Mouse (Mus musculus) cerebellum, postnatal 14 days (tissue): ENCODE measurements around the gene Atxn2.
A peak's percentile ranks its signal among the peaks of the same experiment; 100 is the strongest.

ENCODE experiments used
- DNase-seq, 2 experiments: peaks; one replicate each; pipeline ENCODE4 v3.0.0; 2021; ENCODE audit warnings: mixed read lengths in 2 of 2

Gene Atxn2

DNA sequence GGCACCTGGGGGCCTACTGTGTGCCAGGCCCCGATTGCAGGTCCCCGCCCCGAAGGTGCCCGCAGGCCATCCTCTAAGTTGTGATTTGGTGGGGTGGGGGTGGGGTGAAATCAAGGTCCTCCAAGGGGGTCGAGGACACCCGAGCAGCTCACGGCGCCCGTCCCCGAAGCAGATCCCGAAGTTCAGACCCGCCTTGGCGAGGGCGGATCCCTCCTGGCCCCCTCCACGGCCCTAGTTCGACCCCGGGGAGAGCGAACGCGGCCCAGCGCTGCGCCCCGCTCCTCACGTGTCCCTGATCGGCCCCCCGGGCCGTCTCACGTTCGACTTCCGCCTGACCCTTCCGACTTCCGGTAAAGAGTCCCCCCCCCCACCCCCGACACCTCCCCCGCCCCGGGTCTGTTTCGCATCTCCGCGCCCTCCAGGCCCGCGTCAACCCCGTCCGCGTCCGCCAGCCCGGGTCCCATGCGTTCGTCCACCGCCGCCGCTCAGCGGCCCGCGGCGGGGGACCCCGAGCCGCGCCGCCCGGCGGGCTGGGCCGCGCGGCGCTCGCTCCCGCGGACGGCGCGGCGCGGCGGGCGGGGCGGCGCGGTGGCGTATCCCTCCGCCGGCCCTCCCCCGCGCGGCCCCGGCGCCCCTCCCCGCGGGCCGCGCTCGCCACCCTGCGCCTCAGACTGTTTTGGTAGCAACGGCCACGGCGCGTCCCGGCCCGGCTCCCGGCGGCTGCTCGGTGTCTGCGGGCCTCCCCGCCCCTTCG, at the start of gene Atxn2:
Gene Atxn2 (plus strand): TSS at position 164 of the 754 bp plus-strand sequence.
- peak; percentile 89 to 90 for DNase-seq

DNA sequence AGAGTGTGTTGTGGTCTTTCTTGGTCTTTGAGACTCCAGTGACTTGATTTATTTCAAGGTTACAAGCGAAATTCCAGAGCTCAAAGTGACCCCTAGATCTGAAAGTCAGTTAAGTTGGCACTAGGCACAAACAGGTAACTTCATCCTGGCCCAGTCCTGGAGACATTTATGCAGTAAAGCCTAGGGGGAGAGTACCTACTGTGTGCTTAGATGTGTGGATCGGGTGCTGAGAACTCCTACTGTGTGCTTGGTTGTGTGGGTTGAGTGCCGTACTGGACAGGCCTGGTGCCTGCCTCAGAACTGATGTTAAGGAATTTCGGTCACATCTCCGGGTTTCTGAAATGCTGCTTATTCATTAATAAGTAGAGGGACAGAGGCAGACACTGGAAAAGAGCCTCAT, 49.6 kb upstream of the Atxn2 start:
- DNase-seq, result no peak

DNA sequence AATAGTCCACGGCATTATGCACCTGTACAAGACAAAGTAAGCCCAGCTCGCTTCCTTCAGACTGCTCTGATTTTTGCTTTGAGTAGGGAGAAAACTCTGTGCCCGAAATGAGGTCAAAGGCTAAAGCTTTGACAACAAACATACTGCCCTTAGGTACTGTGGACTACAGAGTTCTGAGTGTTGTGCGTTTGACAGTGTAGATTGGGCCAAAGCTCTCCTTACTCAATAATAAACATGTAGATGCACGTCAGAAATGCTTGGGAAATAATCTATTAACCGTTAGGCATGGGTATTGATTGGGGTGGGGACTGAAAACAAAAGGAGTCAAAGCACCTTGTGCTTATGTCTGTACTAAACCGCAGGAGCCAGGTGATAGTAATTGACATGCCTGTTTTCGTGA, 47.7 kb upstream of the Atxn2 start:
- DNase-seq, result no peak

DNA sequence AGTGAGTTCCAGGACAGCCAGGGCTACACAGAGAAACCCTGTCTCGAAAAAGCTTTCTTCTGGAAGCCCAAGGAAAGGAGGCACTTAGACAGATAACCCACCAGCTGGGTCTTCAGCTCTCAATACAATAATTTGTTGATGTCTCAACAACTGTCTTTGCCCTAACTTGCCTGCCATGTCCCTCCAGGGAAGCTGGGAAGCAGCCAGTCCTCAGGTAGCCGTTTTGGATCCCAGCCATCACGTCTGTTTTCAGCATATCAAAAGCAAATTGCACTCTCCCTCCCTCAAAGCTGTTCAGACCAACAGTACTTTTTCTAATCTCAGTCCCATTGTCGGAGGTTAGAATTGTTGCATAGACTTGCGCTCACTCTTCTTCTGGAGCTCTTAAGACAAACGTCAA, 47.1 kb upstream of the Atxn2 start:
- DNase-seq, result peak; percentile 44 to 45

DNA sequence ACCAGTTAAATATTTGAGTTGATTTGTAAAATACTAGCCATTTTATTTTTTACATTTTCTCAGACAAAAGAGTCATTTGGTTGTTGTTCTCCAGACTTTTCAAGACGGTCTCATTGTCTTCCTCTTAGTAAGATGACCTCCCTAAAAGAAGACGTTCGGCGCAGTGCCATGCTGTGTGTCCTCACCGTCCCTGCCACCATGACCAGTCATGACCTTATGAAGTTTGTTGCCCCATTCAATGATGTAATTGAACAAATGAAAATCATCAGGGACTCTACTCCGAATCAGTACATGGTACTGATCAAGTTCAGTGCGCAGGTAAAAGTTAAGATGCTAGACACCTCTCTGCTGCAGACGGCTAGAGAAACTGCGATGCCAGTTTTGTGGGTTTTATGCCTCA, 46.2 kb upstream of the Atxn2 start:
- DNase-seq, result no peak

DNA sequence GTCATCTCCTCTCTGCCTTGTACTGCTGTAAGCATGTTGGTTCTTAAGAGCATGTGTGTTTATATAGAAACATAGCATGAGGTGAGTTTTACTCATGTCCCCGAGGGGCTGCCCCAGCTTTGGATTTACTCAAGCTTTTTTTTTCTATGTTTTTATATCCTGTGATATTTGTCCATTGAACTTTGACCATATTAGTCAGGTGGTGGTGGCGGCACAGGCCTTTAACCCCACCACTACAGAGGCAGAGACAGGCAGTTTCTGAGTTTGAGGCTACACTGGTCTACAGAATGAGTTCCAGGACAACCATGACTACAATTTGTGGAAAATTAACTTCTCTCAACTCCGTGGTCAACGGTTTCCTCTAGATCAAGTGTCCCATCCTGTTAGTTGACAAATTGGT, 44.1 kb upstream of the Atxn2 start:
- DNase-seq, result no peak

DNA sequence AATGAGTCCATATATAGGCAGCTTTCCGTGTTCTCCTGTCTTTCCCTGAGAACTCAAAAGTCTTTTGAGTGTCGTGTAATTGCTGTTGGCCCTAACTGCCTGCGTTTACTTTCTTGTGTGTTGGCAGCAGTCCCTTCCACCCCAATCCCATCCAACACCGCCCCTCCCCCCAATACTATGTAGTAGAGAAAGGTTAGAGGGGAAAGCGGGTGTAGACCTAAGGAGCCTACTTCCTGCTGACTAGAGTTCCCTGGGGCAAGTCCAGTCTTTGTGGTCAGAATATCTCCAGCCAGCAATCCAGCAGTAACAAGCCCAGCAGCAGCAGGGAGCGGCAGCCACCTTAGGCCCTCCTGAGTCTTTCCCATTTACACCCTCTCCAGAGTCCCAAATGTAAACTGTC, 42.7 kb upstream of the Atxn2 start:
- no peak for DNase-seq

DNA sequence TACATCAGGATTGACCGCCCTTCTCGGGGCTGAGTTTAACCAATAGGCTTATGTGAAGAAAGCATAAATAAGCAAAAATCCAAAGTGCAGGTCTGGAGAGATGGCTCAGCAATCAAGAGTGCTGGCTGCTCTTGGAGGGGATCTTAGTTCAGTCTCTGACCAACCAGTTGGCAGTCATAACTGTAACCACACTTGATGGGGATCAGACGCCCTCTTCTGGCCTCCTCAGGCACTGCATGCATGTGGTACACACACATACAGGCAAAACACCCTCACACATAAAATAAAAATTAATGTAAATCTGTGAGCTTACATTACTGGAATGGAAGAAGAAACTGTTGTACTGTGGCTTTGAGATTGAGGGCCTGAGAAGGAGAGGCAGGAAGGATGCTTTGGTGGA, 40.7 kb upstream of the Atxn2 start:
- peak in 1 of 2 experiments; percentile 66 for DNase-seq

DNA sequence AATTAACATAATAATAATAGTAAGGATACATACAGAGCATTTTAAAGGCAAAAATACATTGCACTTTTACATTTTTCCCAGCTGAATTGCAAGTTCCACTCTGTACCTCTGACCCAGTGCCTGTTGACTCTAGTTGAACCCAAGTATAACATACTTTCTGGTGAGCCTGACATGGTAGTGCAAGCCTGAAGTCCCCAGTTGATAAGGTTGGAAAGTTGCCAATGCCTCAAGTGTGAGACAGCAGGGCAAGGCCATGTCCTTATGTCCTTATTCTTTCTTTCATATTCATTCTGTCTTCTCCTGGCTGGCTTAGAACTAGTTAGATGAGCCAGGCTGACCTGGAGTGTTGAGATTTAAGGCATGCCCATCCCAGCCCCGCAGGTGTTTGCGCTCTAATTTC, 28.9 kb upstream of the Atxn2 start:
- DNase-seq, result no peak

DNA sequence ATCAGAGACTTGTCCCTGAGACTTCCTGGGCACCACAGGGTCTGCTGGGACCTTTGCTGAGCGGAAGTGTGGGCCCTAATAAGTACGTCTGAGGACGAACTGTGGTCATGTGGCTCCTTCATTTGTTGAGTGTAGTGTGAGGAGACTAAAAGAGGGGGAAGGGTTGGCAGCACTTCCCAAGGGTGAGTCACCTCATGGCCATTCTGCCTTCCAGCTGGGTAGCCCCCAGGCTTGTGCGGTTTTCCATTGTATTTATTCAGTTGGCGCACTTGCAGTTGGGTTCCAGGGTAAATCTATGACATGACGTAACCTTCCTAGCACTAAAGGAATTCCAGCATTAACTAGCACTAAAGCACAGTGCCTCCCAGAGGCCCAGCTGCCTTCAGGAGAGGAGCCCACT, 25.6 kb upstream of the Atxn2 start:
- DNase-seq, result no peak

DNA sequence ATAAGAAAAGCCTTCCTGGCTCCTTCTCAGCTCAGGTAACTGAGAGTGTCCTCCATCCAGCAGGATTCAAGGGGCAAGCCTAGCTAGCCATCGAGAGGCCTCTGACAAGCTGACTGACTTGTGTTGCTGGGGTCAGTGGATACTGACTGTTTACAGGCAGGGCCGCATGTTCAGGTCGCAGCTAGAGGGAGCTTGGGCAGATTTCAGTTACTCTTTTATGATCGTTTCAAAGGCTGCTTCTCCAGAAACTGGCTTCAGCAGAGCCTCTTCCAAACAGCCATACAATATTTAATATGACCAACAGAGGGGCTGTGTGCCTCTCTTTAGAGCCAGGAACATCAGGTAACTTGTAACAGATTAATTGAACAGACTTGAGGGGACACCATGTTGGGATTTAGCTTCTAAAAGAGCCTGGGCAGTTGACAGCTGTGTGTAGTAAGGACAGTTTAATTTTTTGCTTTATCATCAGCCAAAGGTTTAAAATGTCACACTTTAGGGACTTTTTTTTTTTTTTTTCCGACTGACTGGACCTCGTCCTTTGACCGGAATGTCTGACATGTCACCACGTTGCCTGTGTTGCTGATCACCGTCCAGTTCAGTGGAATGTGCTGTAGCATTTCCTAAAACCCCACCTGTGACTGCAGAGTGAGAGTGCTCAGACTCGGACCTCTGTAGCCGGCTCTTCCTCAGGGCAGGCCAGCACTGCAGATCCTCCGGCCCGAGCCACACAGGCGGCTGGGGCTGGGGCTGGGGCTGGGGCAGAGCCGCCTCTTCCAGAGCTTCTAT, 24.8 kb upstream of the Atxn2 start:
- no peak for DNase-seq

DNA sequence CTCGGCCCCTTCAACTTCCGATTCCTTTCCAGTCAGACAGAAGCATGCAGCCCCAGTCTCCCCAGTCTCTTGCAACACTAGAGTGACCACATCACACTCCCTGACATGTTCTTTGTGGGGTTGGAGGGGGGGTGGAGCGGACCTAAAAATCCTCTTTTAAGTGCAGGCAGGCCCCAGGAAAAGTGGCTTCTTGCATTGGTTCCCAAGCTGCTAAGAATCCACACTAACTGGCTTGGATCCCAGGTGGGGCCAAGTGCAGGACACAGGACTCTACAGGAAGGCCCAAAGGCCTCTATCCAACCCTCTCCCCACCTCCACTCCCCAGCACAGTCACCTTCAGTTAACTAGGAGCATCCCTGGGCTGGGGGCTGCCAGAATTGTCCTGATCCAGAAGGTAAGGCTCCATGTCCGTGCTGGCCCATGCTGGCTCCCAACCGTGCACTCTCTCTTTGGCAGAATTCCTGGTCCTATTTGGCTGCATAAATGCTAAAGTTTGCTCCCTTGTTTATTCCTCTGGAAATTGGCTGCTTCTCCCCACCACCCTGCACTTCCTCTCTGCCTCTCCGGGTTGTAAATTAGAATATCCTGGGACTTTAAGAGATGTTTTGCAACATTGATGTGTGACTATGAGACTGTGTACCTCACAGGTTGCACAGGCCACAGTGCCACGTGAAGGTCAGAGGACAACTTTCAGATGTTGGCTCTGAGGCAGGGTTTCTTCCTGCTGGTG, 20.5 kb upstream of the Atxn2 start:
- peak; percentile 58 to 69 for DNase-seq

DNA sequence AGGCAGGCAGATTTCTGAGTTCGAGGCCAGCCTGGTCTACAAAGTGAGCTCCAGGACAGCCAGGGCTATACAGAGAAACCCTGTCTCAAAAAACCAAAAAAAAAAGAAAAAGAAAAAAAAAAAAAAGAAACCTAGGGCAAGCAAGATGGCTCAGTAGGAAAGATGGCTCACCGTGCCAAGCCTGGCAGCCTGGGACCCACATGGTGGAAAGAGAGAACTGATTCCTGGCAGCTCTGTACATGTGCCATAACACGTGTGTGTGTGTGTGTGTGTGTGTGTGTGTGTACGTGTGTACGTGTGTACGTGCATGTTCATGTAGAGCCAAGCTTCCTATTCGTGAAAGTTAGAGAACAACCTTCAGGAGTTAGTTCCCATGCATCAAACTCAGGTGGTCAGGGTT, 19.7 kb upstream of the Atxn2 start:
- peak; percentile 33 to 65 for DNase-seq

DNA sequence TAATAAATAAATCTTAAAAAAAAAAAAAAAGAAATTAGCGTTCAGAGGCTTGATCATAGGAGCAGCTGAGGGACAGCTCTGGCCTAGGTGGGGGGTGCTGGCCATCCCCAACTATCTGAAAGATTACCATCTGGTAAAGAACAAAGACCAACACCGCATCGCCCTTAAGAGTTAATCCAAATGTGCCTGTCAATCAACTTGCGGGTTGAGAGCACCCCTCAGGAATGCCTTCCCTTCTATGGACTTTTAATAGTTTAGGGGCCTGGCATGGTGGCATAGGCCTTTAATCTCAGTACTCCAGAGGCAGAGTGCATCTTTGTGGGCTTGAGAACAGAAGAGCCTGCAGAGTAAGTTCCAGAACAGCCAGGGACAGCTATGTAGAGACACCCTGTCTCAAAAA, 18.2 kb upstream of the Atxn2 start:
- DNase-seq, result no peak

DNA sequence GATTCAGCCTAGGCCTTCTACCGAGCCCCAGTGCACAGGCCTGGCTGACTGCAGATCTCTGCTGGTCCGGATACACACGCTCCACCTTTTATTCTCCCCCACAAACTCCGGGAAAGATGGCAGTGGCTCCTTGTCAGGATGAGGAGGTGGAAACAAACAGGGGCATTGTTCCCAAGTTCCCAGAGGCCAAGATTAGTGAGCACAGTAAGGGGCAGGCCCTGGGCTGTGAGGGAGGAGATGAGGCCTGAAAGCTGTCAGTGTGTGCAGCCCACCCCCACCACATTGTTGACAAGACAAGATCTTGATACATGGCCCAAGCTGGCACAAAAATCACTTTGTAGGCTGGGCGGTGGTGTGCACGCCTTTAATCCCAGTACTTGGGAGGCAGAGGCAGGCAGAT, 14.4 kb upstream of the Atxn2 start:
- DNase-seq, result no peak

DNA sequence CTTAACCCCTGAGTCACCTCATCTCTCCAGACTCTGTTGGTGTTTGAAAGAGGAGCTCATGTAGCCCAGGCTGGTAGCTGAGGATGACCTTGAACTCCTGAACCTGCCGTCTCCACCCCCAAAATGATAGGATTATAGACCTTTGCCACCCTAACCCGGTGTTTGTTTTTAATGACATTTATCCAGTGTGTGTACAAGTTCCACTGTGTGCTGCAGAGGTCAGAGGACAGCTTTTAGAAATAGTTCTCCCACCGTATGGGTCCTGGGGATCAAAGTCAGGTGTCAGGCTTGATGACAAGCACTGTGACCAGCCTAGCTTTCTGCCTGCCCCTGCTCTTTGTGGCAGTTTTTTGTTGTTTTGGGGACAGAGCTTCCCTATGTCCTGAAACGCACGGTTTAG, 11.2 kb upstream of the Atxn2 start:
- DNase-seq, result no peak

DNA sequence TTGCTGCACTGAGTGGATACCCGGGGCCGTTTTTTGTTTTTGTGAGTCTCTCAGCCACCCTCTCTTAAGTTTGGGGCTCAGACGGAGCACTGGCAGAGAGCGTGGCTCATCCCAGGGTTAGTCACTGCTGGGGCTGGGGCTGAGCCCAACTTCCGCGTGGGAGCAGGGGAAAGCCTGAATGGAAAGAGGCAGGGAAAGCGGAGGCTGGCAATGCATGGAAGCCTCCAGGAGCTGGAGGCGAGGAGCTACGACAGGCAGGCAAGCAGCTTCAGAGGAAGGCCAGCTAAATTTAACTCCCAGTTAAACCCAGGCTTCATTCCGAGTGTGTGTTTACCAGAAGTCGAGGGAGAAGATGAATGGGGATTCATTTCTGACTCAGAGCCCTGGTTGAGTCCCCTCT, 10.6 kb upstream of the Atxn2 start:
- DNase-seq, result no peak

DNA sequence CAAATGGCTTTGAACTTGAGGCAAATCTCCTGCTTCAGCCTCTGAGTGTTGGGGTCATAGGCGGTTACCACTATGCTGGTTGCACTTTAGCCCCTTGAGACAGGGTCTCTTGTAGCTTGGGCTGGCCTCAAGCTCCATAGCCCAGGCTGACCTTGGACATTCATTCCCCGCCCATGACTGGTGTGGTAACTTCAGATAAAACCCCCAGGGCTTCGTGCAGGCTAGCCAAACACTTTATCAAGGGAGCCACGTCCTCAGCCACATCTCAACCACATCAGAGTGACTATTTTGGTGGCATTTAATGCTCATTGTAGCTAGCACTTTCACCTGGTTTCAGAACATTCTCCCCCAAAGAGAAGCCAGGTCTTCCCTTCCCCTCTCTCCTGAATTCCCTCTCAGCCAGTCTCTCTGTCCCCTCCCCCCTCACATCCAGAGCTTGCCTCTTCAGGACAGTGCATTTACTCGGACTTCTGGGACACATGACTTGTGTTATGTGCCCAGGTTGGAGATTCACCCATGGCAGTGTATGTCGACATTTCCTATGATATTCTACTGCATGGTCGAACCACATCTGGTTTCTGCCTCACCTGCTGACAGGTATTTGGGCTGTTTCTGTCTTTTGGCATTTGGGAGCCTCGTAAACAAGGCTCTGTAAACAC, 9.9 kb upstream of the Atxn2 start:
- no peak for DNase-seq

DNA sequence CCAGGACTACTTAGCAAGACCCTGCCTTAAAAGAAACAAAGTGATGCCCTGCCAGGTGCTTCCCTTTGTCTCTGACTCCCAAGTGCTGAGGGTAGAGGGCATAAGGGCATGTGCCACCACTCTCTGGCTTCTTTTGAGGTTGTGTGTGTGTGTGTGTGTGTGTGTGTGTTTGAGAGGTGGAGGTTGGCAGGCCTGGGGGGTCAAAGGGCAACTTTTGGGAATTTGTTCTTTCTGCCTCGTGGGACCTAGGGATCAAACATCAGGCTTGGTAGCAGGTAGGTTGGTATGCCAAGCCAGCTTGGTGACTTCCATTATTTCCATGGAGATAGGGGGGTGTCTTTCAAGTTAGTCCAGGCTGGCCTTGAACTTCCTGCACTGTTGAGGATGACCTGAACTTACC, 7.8 kb upstream of the Atxn2 start:
- no peak for DNase-seq

DNA sequence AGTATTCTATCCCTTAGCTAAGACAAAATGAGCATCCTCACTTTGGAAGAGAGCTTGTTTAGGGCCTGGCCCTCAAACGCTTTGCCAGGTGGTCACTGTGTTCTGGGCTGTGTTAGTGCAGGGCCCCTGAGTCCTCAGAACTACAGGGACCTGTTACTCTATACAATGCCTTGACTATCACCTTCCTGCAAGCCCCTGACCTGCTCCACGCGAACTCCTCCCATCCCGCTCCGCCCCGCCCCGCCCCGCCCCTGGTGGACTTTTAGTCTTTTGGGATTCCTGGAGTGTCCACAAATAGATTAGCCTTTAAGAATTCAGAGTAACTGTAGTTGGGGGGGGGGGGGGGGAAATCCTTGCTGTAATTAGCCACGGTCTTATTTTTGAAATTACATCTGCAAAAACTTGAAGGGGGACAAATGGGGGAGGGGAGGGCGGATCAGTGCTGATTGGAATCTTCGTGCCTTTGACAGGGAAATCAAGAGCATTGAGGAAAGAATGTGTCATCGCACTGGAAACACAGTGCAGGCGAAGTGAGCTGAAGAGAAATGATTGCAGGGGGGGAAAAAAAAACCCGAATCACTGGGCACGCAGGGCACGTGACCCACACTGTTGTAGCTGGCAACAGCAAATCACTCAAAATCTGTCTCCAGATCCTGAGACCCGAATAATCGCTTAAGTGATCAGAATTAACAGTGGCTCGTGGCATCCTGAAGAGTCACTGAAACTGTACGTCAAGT, 6.5 kb upstream of the Atxn2 start:
- no peak for DNase-seq

DNA sequence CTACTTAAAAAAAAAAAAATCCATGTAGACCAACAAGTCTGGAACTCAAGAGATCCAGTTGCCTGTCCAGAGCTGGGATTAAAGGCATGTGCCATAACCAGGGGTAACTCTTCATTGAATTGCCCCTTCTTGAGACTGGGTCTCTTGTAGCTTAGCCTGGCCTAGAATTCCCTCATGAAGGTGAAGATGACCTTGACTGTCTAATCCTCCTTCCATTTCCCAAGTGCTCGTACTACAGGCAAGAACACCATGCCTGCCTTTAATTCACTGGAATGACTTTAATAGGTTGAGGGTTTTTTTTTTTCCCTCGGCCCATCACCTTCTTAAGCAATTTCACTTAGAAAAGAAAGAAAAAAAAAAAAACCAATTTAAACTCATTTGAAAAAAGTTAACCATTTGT, 735 bp upstream of the Atxn2 start:
- no peak for DNase-seq

DNA sequence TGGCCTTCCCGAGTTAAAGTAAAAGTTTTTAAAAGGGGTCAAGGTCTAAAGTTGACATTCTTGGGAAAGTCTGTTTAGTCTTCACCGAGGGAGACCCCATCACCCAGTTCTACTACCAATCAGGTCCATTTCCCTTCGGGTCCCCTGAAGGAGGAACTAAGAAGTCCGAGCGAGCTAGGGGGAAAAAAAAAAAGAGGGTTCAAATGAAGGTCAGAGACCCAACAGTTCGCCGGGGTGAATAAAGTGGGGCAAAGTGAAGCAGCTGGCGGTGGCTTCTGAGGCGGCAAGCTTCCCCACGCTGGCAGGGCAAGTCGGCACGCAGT, 325 bp upstream of the Atxn2 start:
- DNase-seq, result no peak

DNA sequence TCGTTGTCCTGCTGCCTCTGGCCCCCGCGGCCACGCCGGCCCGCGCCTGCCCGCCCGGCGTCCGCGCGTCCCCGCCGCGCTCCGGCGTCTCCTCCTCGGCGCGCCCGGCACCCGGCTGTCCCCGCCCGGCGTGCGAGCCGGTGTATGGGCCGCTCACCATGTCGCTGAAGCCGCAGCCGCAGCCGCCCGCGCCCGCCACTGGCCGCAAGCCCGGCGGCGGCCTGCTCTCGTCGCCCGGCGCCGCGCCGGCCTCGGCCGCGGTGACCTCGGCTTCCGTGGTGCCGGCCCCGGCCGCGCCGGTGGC, 743 bp downstream of the Atxn2 start:
- DNase-seq, result no peak
